In genomic region chr4:136337129-136337528, GRCm38 (mm10) we compare ENCODE assay signal across 16 mouse cellular contexts. TPM values are rescaled to one million over a fixed set of nuclear protein-coding genes. Genes with fewer than 3 reads are reported as not detected.
DNase-seq lines count a peak whose midpoint lies in the region.
"Had no signal": no experiment of that assay in that cellular context is flagged by ENCODE, and none has a peak within 500 bp of the region (broad histone marks: within the 10 kb centered on the region; RNA-seq: fewer than 3 reads in every experiment).

No protein-coding gene starts in this region.

- intact Hi-C loops in heart, postnatal 10 days (cut with DNase I) = no loop called here

- peak; percentile 28 to 50 for DNase-seq in heart, postnatal 10 days
- no peak for DNase-seq in heart, adult 8-10 months (ENCODE audit: low spot score)
- DNase-seq in lung, postnatal 10 days = peak; percentile 11
- DNase-seq in lung, postnatal 14 days = no peak
- peak; percentile 48 for DNase-seq in R1 (ENCODE audit: low read depth, low spot score)
- no peak for DNase-seq in Muller cell, postnatal 12 days (ENCODE audit: inconsistent ontology term)
- DNase-seq: adrenal gland, postnatal 10 days; B cell, adult 2 months; cerebellum, adult 8-10 months; cerebellum, postnatal 25 days; gastrocnemius, postnatal 10 days; kidney, adult 9 months; lung, postnatal 4 days; right cerebral cortex, adult 18-20 months; spleen, adult 18-20 months; thymus, adult 2 months had no signal

RNA-seq across cellular contexts. Expression of gene Hnrnpr, which starts 26.4 kb away (rescaled TPM):
- 10 to 100 TPM; 70.8 to 74.4 TPM for total RNA-seq in heart, postnatal 10 days (2021)
- 10 to 100 TPM; 34.6 to 47.6 (median 41.4) TPM for total RNA-seq in heart, adult 8-10 months (2022)

RNA-seq across cellular contexts. Expression of gene Zfp46, which starts 52.6 kb away (rescaled TPM):
- 10 to 100 TPM; 60.5 to 70.1 TPM for total RNA-seq in heart, postnatal 10 days (2021)
- total RNA-seq in heart, adult 8-10 months (2022) = 10 to 100 TPM; 31.3 to 46.4 (median 39.0) TPM

Comparison
In these comparisons a context has a peak if more than half of its experiments do, and no peak if none do; other contexts are left out.
1. DNase-seq: peak in heart, postnatal 10 days (2 of 2), lung, postnatal 10 days (single experiment) and R1 (single experiment); none in heart, adult 8-10 months (single experiment), lung, postnatal 14 days (single experiment) and Muller cell, postnatal 12 days (single experiment).